Mouse (Mus musculus): ENCODE data around the gene Runx3.

GRCm38 (mm10) chr4:135155106-135155800 lies 34.8 kb downstream of the Runx3 start:
- TF ChIP-seq POLR2A (IDR thresholded peaks at IDR 0.05; ENCODE audit: extremely low read depth, insufficient read depth, low read length) (no peak), CTCF (IDR thresholded peaks at IDR 0.05; ENCODE audit: extremely low read depth, insufficient read depth, low read length) (no peak)

All from cortical plate, adult 2 months (tissue).